Mouse (Mus musculus) effector memory CD4-positive, alpha-beta T cell, adult 7 months (primary cell): ENCODE results near the gene Rap1gap2. TPM values are rescaled to one million over a fixed set of nuclear protein-coding genes. Genes with fewer than 3 reads are reported as not detected.

Experiments
- polyA plus RNA-seq: library from polyadenylated mRNA; unstranded; fragments of 100-300 nt; shearing (Covaris generic); gene quantifications from one replicate; pipeline ENCODE4 v1.2.1, GENCODE M21; 2017

The Rap1gap2 gene
- polyA plus RNA-seq = 15.3 TPM

DNA sequence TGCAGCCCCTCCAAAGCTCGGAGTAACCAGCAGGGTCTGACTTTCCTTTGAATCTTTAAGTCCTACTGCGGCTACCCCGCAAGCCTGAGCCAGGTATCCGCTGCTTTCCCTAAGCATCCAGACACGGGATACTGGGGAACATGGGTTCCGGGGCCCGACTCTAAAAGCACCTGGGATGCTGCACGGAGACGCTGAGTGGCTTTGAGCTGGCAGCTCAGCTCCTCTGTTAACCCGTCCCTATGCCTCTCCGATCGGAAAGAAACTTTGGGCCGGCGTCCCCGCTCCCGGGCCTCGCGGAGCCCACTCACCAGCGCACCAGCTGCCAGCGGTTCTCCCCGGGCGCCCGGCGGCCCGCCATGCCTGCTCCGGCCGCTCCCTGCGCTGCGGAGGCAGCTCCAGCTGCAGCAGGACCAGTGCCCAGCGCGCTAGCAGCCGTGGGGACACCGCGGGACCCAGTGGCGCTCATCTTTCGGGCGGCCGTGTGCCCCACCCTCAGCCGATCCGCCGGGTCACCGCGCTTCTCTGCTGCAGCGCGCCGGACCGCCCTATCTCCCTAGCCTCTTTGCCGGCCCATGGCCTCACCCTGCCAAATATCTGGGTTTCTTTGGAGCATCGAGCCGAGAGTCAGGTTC is at the start of gene Rap1gap2:
TSS of gene Rap1gap2 (minus strand) at position 371 of the 632 bp plus-strand sequence.

DNA sequence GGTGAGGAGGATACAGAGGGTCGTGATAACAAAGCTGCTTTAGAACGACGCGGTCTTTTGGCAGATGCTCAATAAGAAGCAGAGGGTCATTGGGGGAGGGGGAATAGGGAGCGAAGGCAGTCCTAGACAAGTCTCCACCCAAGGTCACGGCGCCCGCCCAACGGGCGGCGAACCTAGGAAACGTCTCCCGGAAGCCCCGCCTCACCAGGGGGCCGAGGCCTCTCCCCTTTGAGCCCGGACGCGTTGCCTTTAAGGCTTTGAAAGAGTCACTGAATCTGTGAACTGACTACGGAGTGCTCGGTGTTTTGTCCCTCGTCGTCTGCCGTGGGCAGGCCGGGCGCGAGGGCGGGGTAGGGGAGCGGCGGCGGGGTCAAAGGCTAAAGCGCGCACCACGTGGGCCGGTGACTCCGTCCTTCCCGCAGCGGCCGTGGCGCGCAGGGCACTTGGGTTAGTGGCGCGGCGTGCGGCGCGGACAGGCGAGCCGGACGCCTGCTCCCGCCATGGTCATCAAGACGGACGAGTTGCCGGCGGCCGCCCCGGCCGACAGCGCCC is 38.5 kb upstream of the Rap1gap2 start, which contains the start of gene Cluh:
TSS of gene Cluh (plus strand) at position 401 of the 552 bp plus-strand sequence.

DNA sequence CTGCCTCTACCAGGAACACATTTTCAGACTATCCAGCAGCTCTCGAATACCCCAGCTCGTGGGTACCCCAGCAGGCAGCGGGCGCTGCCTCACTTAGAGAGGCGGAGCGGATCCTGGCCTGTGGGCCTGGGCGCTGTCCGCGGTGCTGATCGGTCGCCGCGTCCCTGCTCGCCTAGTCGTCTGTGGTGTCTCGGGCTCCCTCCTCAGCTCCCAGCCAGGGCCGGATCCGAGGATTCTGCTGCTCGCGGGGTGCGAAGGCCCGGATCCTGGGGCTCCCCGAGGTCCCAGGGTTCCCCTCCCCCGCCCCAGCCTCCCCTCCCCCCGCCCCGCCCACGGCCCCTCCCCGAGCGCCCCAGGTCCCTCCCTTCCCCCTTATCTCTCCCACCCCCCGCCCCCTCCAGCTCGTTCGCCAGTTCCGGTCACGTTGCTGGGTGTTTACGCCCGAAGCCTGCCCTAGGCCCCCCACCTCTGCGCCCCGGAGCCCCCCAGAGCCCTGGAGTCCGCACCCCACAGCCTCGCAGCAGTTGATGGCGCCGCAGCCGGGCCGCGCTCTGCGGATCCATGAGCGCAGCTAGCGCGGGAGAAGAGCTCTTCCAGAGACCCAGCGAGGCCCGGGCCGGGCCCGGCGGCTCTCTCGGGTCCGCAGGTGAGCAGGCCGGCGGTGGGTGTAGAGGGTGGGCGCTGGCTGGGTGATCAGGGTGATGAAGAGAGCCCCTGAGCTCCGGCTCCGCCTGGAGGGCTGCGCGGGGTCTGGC is 8.7 kb upstream of the Rap1gap2 start, which contains the start of gene Ccdc92b:
TSS of gene Ccdc92b (plus strand) at position 405 of the 755 bp plus-strand sequence.

GRCm38 (mm10) chr11:74361769-74362168 is 248.9 kb downstream of the Rap1gap2 start, which contains the start of gene Olfr412:
Gene Olfr412, plus strand, starts transcription at chr11:74362069.

GRCm38 (mm10) chr11:74352550-74352949 is 258.2 kb downstream of the Rap1gap2 start, which contains the start of gene Olfr411:
Gene Olfr411, minus strand, starts transcription at chr11:74352650.

DNA sequence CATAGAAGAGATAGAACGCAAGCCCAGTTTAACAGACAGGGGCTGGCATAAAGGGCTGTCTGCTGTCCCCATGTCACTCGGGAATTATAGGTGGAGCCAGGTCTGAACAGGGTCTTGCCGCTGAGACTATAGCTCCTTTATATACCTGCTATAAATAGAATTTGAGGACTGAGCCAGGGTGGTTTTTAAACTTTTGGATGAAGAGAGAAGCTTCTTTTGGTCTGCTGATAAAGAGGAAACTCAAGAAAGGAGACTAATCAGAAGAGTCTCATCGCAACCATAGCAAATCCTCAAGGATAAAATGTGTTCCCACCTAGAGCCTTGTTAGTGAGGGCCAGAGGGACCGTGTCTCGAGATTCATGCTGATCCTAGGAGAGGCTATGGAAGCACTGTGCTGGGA is 272.8 kb downstream of the Rap1gap2 start, which contains the start of gene Olfr410:
TSS of gene Olfr410 (minus strand) at position 101 of the 400 bp plus-strand sequence.

Other genes starting within 250 kb of the Rap1gap2 start
- not detected for gene Olfr412, start 248.8 kb downstream of the Rap1gap2 start, polyA plus RNA-seq
- 0.12 TPM for gene Ccdc92b, start 8.7 kb upstream of the Rap1gap2 start, polyA plus RNA-seq
- gene Cluh, start 38.6 kb upstream of the Rap1gap2 start, polyA plus RNA-seq = 27.0 TPM
- gene Pafah1b1, start 113.8 kb upstream of the Rap1gap2 start, polyA plus RNA-seq = 87.5 TPM
- gene Mettl16, start 159.9 kb upstream of the Rap1gap2 start, polyA plus RNA-seq = 29.5 TPM
- gene Mnt, start 220.0 kb upstream of the Rap1gap2 start, polyA plus RNA-seq = 12.5 TPM